Mouse (Mus musculus) lung, adult 2 months (tissue): ENCODE data around the gene Gm9970.

ENCODE experiments used
- CTCF ChIP-seq: fragments of 200-500 bp; IDR thresholded peaks from 2 replicates; pipeline ENCODE4 v1.5.1; 2011; ENCODE audit warnings: mild to moderate bottlenecking, low read length, control low read depth; ENCODE audit not compliant: insufficient read depth
- POLR2A ChIP-seq: fragments of 200-500 bp; IDR thresholded peaks from 2 replicates; pipeline ENCODE4 v1.6.1; 2011; ENCODE audit warnings: low read depth, mild to moderate bottlenecking, control low read depth, low read length, borderline replicate concordance; ENCODE audit errors: extremely low read depth

DNA sequence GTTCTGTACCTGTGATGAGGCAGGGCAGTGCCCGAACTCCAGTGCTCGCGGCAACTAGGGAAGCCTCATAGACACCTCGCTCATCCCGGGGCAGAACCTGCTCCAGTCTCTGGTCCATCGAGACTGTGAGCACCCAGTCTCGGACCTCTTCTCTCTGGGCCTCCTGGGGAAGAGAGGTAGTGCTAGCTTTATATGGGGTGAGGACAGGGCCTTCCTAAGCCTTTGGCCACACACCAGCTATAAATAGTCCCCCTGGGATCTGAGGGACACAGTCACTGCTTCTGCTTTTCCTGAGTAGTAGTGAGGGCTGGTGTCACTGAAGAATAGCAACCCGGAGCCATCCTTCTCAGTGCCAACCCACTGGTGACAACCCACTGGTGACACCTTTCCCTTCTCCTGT is 12.8 kb upstream of the Gm9970 start:
- TF ChIP-seq POLR2A, result no peak
- TF ChIP-seq CTCF, result no peak
